Mouse (Mus musculus): Measurements from ENCODE around the gene Krtap5-4. TPM values are rescaled to one million over a fixed set of nuclear protein-coding genes. Genes with fewer than 3 reads are reported as not detected.
"Not testable (repeated sequence)": the region's sequence is repeated elsewhere in the genome, so short reads cannot be mapped to it uniquely, and the experiment has no call there.

The Krtap5-4 gene
- not detected in 2 replicates for polyA plus RNA-seq (2015; fragmentation: Nextera tagmentation; extraction: Ambion mirVana)

- peak; percentile 24 for DNase-seq (ENCODE audit: low spot score)
Observed at GRCm38 (mm10) chr7:142303249-142303648, at the start of gene Krtap5-4. Krtap5-4 (plus strand) TSS chr7:142303549.

- peak; percentile 10 for DNase-seq (ENCODE audit: low spot score)
Observed at GRCm38 (mm10) chr7:142255517-142255916, 47.8 kb upstream of the Krtap5-4 start.

GRCm38 (mm10) chr7:142258254-142258653 is 45.1 kb upstream of the Krtap5-4 start, which contains the start of gene Gm2431:
Gm2431 (minus strand) TSS chr7:142258354.
- DNase-seq (ENCODE audit: low spot score) = not testable (repeated sequence)

- not testable (repeated sequence) for DNase-seq (ENCODE audit: low spot score)
Observed at GRCm38 (mm10) chr7:142274263-142274662, 29.1 kb upstream of the Krtap5-4 start, which contains the start of gene Gm4559. Gm4559 (minus strand) TSS chr7:142274363.

- DNase-seq (ENCODE audit: low spot score) = peak; percentile 47
Observed at GRCm38 (mm10) chr7:142278183-142278582, 25.2 kb upstream of the Krtap5-4 start.

GRCm38 (mm10) chr7:142279291-142279690 is 24.1 kb upstream of the Krtap5-4 start:
- not testable (repeated sequence) for DNase-seq (ENCODE audit: low spot score)

- DNase-seq (ENCODE audit: low spot score) = not testable (repeated sequence)
Observed at GRCm38 (mm10) chr7:142282847-142283246, 20.5 kb upstream of the Krtap5-4 start.

GRCm38 (mm10) chr7:142284023-142284591 is 19.2 kb upstream of the Krtap5-4 start:
- DNase-seq (ENCODE audit: low spot score) = peak; percentile 71

- DNase-seq (ENCODE audit: low spot score) = peak; percentile 86
Observed at GRCm38 (mm10) chr7:142284615-142285080, 18.7 kb upstream of the Krtap5-4 start.

- DNase-seq (ENCODE audit: low spot score) = no peak
Observed at GRCm38 (mm10) chr7:142285130-142285835, 18.1 kb upstream of the Krtap5-4 start.

GRCm38 (mm10) chr7:142285910-142286612 is 17.3 kb upstream of the Krtap5-4 start:
- not testable (repeated sequence) for DNase-seq (ENCODE audit: low spot score)

- peak; percentile 42 for DNase-seq (ENCODE audit: low spot score)
Observed at GRCm38 (mm10) chr7:142293851-142294250, 9.5 kb upstream of the Krtap5-4 start.

- DNase-seq (ENCODE audit: low spot score) = no peak
Observed at GRCm38 (mm10) chr7:142295418-142295817, 7.9 kb upstream of the Krtap5-4 start.

- DNase-seq (ENCODE audit: low spot score) = not testable (repeated sequence)
Observed at GRCm38 (mm10) chr7:142296108-142296507, 7.2 kb upstream of the Krtap5-4 start.

- DNase-seq (ENCODE audit: low spot score) = not testable (repeated sequence)
Observed at GRCm38 (mm10) chr7:142297018-142297417, 6.3 kb upstream of the Krtap5-4 start, which contains the start of gene Krtap5-1. Krtap5-1 (minus strand) TSS chr7:142297118.

GRCm38 (mm10) chr7:142303929-142304328 is 580 bp downstream of the Krtap5-4 start:
- not testable (repeated sequence) for DNase-seq (ENCODE audit: low spot score)

- no peak for DNase-seq (ENCODE audit: low spot score)
Observed at GRCm38 (mm10) chr7:142314600-142315285, 11.4 kb downstream of the Krtap5-4 start.

- peak; percentile 77 for DNase-seq (ENCODE audit: low spot score)
Observed at GRCm38 (mm10) chr7:142316558-142316957, 13.2 kb downstream of the Krtap5-4 start.

- DNase-seq (ENCODE audit: low spot score) = peak; percentile 53
Observed at GRCm38 (mm10) chr7:142317216-142317615, 13.9 kb downstream of the Krtap5-4 start.

- no peak for DNase-seq (ENCODE audit: low spot score)
Observed at GRCm38 (mm10) chr7:142319124-142319523, 15.8 kb downstream of the Krtap5-4 start.

- no peak for DNase-seq (ENCODE audit: low spot score)
Observed at GRCm38 (mm10) chr7:142320906-142321305, 17.6 kb downstream of the Krtap5-4 start.

Measured in thymus, postnatal 0 days (tissue).